Comparison of ENCODE assay signal across 8 mouse cellular contexts in the genomic region with DNA sequence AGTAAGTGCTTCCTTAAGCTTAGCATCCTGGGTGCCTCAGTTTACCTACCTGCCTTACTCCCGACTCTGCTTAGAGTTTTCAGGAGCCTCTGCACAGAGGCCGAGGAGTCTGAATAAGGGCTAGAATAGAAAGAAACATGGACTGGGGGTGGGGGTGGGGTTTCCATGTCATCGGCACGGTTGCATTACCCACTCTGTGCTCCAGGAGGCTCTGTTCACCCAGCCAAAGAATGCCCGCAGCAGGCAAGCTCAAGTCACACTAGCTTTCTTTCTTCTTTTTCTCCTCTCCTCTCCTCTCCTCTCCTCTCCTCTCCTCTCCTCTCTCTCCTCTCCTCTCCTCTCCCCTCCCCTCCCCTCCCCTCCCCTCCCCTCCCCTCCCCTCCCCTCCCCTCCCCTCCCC. TPM values are rescaled to one million over a fixed set of nuclear protein-coding genes. Genes with fewer than 3 reads are reported as not detected.
DNase-seq lines count a peak whose midpoint lies in the region; ATAC-seq and TF ChIP-seq lines count a peak whose summit lies in the region.
"Had no signal": no experiment of that assay in that cellular context is flagged by ENCODE, and none has a peak within 500 bp of the region (broad histone marks: within the 10 kb centered on the region; RNA-seq: fewer than 3 reads in every experiment).

No protein-coding gene starts in this region.

- no peaks in the 10 kb centered on the region for H3K36me3 ChIP-seq in MEL (ENCODE audit: control insufficient read depth in 1 of 2, insufficient read depth in 2 of 2, low read length in 2 of 2)

- peak; percentile 35 for TF ChIP-seq RAD21 in MEL (IDR thresholded peaks at IDR 0.05; ENCODE audit: low read depth, low read length)

- TF ChIP-seq CTCF in MEL (IDR thresholded peaks at IDR 0.05 in 2 of 3, conservative IDR thresholded peaks at IDR 0.05 in 1 of 3; ENCODE audit: control insufficient read depth in 1 of 3, insufficient read depth in 1 of 3, low read depth in 2 of 3, low read length in 3 of 3, poor library complexity in 1 of 3, severe bottlenecking in 1 of 3), result peak in 2 of 3 experiments; percentile 23 to 34; a peak in 3 of 6 replicates

- H3K27ac ChIP-seq in MEL (ENCODE audit: control insufficient read depth, low read depth, low read length), result no peak overlapping the region
- H3K27ac ChIP-seq: macrophage had no signal

- no peak for TF ChIP-seq EP300 in MEL (IDR thresholded peaks at IDR 0.05; ENCODE audit: low read depth in 1 of 2, low read length in 2 of 2)

- TF ChIP-seq POLR2A in MEL (IDR thresholded peaks at IDR 0.05; ENCODE audit: control insufficient read depth in 1 of 2, insufficient read depth in 1 of 2, low read depth in 1 of 2, low read length in 2 of 2, poor library complexity in 1 of 2), result no peak

- no peaks in the 10 kb centered on the region for H3K27me3 ChIP-seq in MEL (ENCODE audit: control insufficient read depth in 1 of 2, insufficient read depth in 2 of 2, low read length in 2 of 2)

- H3K4me1 ChIP-seq in MEL (ENCODE audit: control insufficient read depth in 1 of 2, insufficient read depth in 2 of 2, low read length in 2 of 2), result no peaks in the 10 kb centered on the region

- no peak overlapping the region for H3K9ac ChIP-seq in MEL (ENCODE audit: control insufficient read depth, low read depth, low read length, poor library complexity, severe bottlenecking)

- H3K9me3 ChIP-seq in MEL (replicated peaks; ENCODE audit: insufficient read depth, low read length), result no peaks in the 10 kb centered on the region

- ATAC-seq in common myeloid progenitor, adult 5-6 weeks (replicated peaks; ENCODE audit: low read depth, poor library complexity, severe bottlenecking), result peak; percentile 97

- DNase-seq in layer of hippocampus, postnatal 10 days (ENCODE audit: low spot score in 2 of 2), result peak; percentile 43 to 46
- no peak for DNase-seq in layer of hippocampus, adult 11-12 months (ENCODE audit: low spot score)
- peak; percentile 18 for DNase-seq in MEL (ENCODE audit: low read depth, low spot score)
- DNase-seq in liver, result peak; percentile 66
- DNase-seq in thymus, postnatal 4 days, result peak; percentile 64
- DNase-seq in natural killer cell, adult 2 months (ENCODE audit: low spot score in 2 of 2), result no peak

- no peaks in the 10 kb centered on the region for H3K79me2 ChIP-seq in MEL (ENCODE audit: control insufficient read depth, insufficient read depth, low read length, poor library complexity)

- no peak overlapping the region for H3K4me3 ChIP-seq in MEL (ENCODE audit: control insufficient read depth in 1 of 2, insufficient read depth in 1 of 2, low read depth in 2 of 2, low read length in 2 of 2)

TF ChIP-seq in MEL, 35 proteins besides CTCF, POLR2A, EP300 and RAD21:
- TF ChIP-seq USF2 (IDR thresholded peaks at IDR 0.05; ENCODE audit: borderline replicate concordance in 1 of 2, insufficient read depth in 1 of 2, low read depth in 1 of 2, low read length in 2 of 2) (no peak), MAFK (IDR thresholded peaks at IDR 0.05; ENCODE audit: borderline replicate concordance, low read depth, low read length) (no peak), MYC (IDR thresholded peaks at IDR 0.05; ENCODE audit: low read depth, low read length) (no peak), SMC3 (IDR thresholded peaks at IDR 0.05; ENCODE audit: low read depth, low read length) (peak; percentile 26; the same call in 1 of the 2 replicates)

RNA-seq across cellular contexts. Expression of a gene that starts 32.2 kb away (rescaled TPM):
- not detected for total RNA-seq in layer of hippocampus, postnatal 10 days (2021)
- total RNA-seq in MEL (2012; rRNA removed), result not detected in 2 replicates
- not detected for polyA plus RNA-seq in MEL (2012; ENCODE audit: insufficient read depth in 1 of 2, insufficient read length in 2 of 2, low read depth in 1 of 2, low replicate concordance in 2 of 2, missing spikeins in 1 of 2)
- not detected in 2 replicates for total RNA-seq in common myeloid progenitor, adult 5-6 weeks (2017)
- polyA plus RNA-seq: macrophage had no signal

RNA-seq across cellular contexts. Expression of a gene that starts 47.5 kb away (rescaled TPM):
- 100 to 1,000 TPM; 112 to 127 TPM for total RNA-seq in layer of hippocampus, postnatal 10 days (2021)
- total RNA-seq in MEL (2012; rRNA removed), result 11.9 and 12.2 TPM in 2 replicates
- polyA plus RNA-seq in MEL (2012; ENCODE audit: insufficient read depth in 1 of 2, insufficient read length in 2 of 2, low read depth in 1 of 2, low replicate concordance in 2 of 2, missing spikeins in 1 of 2), result 10 to 100 TPM in 1 of 2 experiments, not detected in 1; 20.5 TPM
- 15.9 and 26.0 TPM in 2 replicates for total RNA-seq in common myeloid progenitor, adult 5-6 weeks (2017)

RNA-seq across cellular contexts. Expression of a gene that starts 47.5 kb away (rescaled TPM):
- total RNA-seq in layer of hippocampus, postnatal 10 days (2021), result 10 to 100 TPM; 44.2 to 44.6 TPM
- total RNA-seq in MEL (2012; rRNA removed), result 8.5 and 16.7 TPM in 2 replicates
- 10 to 100 TPM in 1 of 2 experiments, not detected in 1; 25.1 TPM for polyA plus RNA-seq in MEL (2012; ENCODE audit: insufficient read depth in 1 of 2, insufficient read length in 2 of 2, low read depth in 1 of 2, low replicate concordance in 2 of 2, missing spikeins in 1 of 2)
- 28.5 and 30.1 TPM in 2 replicates for total RNA-seq in common myeloid progenitor, adult 5-6 weeks (2017)

Comparison
In these comparisons a context has a peak if more than half of its experiments do, and no peak if none do; other contexts are left out.
1. DNase-seq: peak in layer of hippocampus, postnatal 10 days (2 of 2), MEL (single experiment), liver (single experiment) and thymus, postnatal 4 days (single experiment); none in layer of hippocampus, adult 11-12 months (single experiment) and natural killer cell, adult 2 months (0 of 2).